Mouse (Mus musculus): ENCODE data around the gene Hsf2bp. TPM values are rescaled to one million over a fixed set of nuclear protein-coding genes. Genes with fewer than 3 reads are reported as not detected.
A peak's percentile ranks its signal among the peaks of the same experiment; 100 is the strongest.

The Hsf2bp gene
- polyA plus RNA-seq, 1 experiment: 0.30 TPM

DNA sequence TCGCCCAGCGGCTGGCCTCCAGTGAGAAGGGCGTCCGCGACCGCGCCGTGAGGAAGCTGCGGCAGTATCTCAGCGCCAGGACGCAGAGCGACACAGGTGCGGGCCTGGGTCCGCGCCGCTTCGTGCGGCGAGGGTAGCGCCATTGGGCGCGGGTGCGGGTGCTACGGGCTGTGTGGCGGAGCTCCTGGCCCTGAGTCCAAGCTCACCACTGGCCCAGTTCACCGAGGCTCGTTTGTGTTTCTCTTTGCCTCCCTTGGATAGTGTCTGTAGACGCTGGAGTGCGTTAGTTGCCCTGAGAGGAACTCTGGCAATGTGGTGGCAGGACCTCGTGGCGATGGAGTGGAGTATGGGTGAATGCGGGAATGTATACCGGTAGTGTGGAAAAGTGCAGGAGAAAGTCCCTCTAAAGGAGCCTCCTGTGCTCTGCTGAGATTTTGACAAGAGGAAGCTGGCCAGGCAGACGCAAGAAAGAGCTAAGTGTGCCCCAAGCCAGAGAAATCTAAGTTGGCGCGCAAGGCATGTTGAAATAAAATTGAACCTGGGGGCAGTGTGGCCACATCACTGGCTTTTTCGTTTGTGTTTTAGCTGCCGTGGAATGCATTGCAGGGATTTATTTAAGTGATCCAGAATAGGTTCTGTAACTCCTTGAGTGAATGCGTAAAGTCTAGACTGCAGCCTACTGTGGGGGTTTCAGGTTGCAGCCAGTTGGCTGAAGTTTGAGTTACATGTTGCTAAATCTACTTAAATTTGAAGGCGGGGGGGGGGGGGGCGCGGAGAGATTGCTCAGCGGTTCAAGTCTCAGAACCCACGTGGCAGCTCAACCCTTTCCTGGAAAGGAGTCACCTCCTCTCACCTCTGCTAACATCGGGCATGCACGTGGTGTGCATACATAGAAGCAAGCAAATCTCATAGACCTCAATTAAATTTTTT, 625 bp upstream of the Hsf2bp start:
- DNase-seq (ENCODE audit: extremely low spot score in 1 of 2, low spot score in 1 of 2): no peak

DNA sequence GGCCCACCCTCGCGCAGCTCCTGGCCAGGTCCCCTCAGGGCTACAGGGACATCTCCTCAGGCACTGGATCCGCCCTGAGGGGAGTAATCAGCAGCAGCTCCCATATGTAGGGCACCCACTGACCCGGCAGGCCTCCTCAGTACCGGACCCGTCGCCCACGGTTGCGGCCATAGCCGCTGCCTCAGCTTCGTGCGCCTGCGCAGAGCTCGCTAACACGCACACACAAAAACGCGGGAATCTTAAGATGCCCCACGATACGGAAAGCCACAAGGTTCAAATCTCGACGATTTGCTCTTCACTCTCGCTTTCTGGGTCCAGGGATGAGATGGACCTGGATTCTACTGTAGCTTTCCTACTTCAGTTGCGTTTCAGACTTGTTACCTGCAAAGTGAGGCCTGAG, 1.8 kb downstream of the Hsf2bp start:
- no peak for DNase-seq (ENCODE audit: extremely low spot score in 1 of 2, low spot score in 1 of 2)

DNA sequence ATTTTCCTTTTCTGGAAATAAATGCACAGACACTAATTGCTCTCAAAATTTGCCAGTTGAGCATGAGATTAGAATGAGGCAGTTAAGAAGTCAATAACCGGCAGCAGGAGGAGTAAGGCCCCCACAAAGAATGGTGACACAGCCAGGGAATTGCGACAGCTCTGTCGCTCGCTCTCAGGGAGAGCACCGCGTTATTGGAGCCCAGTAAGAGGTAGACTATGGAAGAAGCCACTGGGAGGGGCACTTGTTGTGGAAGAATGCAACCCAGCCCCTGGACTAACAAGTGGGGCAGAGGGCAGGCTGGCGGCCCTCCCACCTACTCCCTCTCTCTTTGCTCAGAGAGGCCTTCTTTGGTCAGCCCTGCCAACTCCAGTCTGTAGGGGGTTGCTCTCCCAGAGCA, 4.5 kb downstream of the Hsf2bp start:
- no peak for DNase-seq (ENCODE audit: extremely low spot score in 1 of 2, low spot score in 1 of 2)

DNA sequence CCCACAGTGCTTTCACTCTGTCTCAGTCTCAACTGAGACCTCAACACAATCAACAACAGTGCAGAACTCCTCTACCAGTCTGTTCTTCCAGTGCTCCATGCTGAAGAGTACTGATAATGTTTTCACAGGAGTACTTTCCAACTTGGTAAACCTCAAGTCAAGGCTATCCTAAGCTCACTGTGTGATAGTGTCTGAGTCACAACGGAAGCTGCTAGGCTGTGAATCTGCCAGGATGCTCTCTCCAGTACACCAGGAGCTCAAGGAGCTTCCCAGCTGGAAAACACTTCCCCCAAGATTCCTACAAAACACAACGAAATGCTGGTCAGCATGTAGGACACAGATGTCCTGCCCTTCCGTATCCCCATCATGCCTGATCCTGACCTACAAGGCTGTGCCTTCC, 7.8 kb downstream of the Hsf2bp start:
- no peak for DNase-seq (ENCODE audit: extremely low spot score in 1 of 2, low spot score in 1 of 2)

DNA sequence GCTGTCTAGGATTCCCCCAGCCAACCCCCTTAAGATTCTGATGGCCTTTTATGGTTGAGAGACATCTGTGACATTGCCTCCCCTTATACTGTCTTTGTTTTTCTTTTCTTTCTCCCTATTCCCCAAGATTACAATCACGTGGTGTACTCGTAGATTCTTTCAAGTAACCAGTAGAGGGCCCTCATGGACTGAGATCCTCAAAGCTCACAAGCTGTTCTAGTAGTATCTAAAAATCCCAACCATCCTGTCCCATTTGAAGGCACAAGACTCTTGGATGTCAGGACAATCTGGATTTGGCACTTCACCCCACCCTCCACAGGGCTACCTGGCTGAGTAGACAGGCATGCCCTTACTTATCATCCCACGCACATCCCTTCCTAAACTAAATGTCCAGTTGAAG, 8.5 kb downstream of the Hsf2bp start:
- DNase-seq (ENCODE audit: extremely low spot score in 1 of 2, low spot score in 1 of 2): peak in 1 of 2 experiments; percentile 70

DNA sequence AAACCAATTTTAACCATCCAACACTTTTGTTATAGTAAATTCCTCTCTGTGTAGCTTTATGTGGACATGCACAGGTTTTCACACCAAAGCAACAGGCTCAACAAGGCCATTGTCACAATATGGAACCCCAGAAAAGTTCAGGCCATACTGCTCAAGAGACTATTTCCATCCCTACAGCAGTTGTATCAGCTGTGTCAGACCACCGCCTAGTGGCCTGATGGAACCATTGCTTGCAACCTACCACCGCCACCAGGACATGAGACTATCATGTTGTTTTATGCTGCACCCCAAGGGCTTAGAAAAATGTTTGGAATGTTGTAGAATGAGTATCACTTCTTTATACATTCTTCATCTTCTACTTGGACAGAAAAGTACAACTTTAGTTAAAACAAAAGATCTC, 10.8 kb downstream of the Hsf2bp start:
- DNase-seq (ENCODE audit: extremely low spot score in 1 of 2, low spot score in 1 of 2): peak in 1 of 2 experiments; percentile 83

DNA sequence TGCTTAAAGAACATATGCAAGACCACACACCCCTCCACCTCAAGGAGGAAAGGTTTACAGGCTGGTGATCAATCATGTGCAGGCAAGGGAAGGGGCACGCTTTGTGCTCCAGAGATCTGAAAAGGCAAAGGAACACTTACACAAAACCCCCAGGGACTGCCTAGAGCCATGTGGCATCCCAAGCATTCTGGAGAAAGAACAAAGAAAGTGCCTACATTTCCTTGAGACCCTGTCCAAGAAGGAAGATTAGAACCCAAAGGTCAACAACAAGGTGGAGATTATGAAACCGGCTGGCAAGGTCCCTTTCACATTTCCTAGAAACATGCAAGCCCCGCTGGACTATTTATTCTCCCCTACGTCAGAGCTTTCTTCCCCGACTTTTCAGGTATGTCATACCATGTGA, 11.5 kb downstream of the Hsf2bp start:
- no peak for DNase-seq (ENCODE audit: extremely low spot score in 1 of 2, low spot score in 1 of 2)

DNA sequence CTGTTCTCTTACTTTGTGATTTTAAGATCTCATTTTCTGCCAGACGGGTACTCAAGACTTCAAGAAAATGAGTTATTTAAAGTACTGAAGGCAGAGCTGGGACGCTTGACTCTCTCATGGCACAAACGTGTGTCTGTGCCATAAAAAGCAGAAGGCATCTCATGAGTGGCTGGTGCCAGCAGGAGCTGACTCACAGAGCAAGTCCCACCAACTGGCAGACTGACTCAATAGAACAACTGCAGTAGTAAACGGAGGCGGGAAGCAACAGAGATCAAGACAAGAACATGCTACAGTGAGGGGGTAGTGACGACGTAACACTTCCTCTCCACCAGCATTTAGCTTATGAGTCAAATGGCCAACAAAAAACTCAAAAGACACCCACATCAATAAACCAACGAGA, 13.1 kb downstream of the Hsf2bp start:
- peak; percentile 91 for DNase-seq (ENCODE audit: extremely low spot score in 1 of 2, low spot score in 1 of 2)

DNA sequence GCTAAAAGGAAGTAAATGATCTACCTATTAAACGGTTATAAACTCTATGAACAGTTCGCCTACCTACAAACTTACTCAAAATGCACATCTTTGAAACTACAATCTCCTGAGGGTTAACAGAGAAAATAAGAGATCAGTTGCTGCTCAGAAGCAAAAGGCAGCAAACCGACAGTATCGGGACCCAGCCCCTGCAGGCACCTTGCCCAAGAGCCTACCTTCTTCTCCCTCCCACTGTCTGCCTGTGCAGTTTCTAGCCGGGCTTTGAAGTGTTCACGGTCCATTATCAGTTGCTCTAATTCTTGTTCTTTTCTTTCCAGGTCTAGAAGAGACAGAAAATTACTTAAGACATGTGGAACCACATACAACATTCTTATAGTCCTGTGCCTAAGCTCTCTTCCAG, 13.6 kb downstream of the Hsf2bp start:
- DNase-seq (ENCODE audit: extremely low spot score in 1 of 2, low spot score in 1 of 2): no peak

DNA sequence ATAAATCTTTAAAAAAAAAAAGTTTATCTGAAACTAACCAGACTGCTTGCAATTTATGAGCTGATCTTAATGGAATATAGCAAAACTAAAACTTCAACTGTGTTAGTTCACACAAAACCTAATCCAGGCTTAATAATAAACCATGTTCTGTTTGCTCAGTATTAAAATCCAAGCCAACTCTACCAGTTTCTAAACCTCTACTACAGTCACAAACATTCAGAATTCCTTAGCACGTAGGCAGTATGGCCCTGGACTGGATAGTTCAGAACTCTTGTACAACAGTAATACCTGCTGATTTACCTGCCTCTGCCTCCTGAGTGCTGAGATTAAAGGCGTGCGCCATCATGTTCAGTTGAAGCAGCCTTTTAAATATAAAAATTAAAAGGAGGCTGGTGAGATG, 14.2 kb downstream of the Hsf2bp start:
- DNase-seq (ENCODE audit: extremely low spot score in 1 of 2, low spot score in 1 of 2): no peak

DNA sequence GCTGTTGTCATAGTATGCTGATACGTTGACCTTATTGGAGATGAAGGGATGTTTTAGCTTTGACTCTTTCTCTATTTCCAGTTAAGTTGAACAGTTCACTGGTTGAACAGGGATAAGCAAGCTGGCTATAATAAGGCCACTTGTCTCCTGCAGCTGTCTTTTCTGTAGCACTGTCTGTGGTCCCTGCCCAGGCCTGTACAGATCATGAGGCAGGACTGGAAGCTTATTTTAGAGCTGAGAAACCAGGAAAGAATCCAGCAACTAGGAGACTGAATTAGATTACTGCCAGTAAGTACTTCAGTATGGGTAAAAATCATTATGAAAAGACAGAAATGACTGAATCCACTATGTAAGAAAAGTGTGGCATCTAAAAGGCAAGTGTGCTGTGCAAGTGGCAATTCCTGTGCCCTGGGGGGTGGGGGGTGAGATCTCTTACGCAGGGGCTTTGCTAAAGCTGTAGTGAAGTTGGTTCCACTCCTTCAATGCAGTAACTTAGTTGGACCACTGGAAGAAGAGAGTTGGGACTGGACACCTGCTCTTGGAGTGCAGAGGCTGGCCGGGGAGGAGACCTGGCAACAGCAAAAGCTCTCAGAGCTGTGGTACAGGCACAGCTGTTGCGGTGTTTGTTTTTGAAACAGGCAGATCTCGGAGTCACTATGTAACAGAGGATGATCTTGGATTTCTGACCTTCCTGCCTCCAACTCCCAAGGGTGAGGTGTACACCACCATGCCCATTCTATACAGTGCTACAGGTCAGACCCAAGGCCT, 17.8 kb downstream of the Hsf2bp start:
- peak in 1 of 2 experiments; percentile 35 for DNase-seq (ENCODE audit: extremely low spot score in 1 of 2, low spot score in 1 of 2)

DNA sequence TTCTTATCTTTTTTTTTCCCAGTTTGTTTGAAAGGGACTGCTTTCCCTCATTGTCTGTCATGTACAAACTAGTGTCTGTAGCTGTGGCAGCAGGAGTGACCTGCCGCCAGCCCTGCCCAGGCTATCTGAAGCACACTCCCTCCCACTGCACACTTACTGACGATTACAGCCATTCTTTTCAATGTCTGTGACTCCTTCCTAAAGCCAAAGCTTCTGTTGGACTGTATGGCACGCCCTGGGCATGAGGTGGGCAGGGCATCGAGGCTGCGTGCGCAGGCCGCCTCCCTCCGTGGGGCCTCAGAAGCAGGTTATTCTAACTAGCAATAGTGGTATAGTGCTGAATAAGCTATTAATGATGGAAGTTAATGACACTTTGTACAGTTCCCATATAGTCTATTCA, 19.7 kb downstream of the Hsf2bp start:
- DNase-seq (ENCODE audit: extremely low spot score in 1 of 2, low spot score in 1 of 2): no peak

DNA sequence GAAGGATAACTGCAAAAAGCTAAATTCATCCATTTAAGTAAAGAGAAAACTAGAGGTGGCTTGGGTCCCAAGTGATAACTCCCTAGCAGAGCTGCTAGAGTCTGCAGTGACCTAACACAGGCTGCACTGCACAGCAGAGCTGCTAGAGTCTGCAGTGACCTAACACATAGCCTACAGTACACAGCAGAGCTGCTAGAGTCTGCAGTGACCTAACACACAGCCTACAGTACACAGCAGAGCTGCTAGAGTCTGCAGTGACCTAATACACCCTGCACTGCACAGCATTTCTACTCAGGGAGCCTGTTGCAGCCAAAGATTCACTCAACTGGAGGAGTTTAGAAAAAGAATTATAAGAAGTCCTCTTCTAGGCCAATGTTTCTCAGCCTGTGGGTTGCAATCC, 22.5 kb downstream of the Hsf2bp start:
- no peak for DNase-seq (ENCODE audit: extremely low spot score in 1 of 2, low spot score in 1 of 2)

DNA sequence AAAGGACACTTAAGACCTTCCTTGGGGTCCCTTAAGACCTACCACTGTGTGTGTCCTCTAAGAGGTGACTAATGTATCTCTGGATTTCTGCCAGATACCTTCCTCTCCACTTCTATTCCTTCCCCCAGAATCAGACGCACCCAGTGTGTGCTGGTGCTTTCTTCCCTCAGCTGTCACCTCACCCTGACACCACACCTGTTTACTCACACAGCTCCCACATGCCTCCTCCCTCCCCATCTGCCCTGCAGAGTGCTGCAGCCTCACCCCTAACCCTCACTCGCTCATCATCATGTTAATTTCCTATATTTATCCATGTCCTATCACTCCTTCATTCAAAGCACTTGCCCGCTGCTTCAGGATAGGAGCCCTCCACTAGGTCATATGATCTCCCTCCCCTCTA, 23.9 kb downstream of the Hsf2bp start:
- no peak for DNase-seq (ENCODE audit: extremely low spot score in 1 of 2, low spot score in 1 of 2)

DNA sequence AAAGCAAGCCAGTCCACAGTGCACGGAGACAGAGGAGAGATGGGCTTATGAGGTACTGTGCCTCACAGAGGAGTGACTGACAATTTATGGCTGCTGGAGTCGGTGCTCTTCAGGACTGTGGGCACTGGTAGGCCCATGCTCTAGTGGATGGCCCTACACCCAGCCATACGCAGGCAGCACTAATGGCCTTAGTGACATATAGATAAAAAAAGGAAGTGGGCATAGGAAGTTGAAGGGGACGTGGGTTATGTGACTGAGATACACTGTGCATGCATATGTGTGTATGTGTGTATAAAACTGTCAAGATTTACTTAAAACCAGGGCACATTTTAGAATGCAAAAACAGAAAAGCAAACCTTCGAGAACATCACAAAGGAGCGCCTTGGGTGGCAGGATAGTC, 24.5 kb downstream of the Hsf2bp start:
- no peak for DNase-seq (ENCODE audit: extremely low spot score in 1 of 2, low spot score in 1 of 2)

DNA sequence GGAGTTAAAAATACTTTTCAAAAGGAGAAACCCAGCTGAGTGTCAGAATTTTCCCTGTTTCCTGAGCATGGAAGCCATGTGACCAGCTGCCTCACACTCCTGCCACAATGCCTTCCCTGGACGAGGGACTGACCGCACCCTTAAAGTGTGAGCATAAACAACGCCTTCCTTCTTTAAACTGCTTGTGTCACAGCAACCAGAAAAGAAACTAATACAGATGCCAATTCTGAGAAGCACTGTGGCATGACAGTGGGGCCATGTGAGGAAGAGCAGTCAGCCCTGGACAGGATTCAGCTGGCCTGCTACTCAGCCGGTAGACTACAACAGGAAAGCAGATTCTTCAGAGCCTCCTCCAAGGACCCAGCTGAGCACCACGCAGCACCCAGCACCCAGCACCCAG, 29.3 kb downstream of the Hsf2bp start:
- DNase-seq (ENCODE audit: extremely low spot score in 1 of 2, low spot score in 1 of 2): no peak

DNA sequence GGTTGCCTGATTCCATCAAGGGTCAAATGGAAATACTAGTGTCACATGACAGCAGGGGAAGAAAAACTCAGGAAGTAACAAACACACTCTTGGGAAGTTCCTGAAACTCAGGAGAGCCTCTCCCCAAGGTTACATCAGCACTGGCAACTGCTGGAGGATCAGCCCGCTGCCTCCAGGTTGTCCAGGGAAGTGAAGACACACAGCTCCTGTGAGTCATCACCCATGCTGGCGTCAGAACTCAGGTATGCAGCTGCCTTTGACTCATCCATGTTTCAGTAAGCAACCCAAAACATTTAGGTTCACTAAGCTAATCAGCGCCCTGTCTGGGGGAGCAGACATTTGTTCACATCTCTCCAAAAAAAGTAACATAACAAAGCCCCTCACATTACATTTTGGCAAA, 32.9 kb downstream of the Hsf2bp start:
- DNase-seq (ENCODE audit: extremely low spot score in 1 of 2, low spot score in 1 of 2): no peak

DNA sequence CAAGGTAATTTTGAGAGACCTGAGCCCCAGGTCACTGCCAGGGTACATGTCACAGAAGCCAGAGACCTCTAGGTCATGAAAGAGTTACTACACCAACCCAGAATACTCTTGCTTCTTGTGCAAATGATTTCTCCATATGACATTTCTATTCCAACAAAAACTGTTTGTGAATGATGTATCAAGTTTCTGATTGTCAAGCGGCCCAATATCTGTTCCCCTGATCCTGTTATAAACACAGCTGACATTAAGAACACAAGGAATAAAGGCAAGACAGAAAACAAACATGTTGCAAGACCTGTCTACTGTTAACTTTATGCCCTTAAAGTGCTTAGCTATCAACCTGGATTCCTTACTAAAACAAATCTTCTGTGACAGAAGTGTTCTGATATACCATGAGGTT, 37.8 kb downstream of the Hsf2bp start:
- no peak for DNase-seq (ENCODE audit: extremely low spot score in 1 of 2, low spot score in 1 of 2)

DNA sequence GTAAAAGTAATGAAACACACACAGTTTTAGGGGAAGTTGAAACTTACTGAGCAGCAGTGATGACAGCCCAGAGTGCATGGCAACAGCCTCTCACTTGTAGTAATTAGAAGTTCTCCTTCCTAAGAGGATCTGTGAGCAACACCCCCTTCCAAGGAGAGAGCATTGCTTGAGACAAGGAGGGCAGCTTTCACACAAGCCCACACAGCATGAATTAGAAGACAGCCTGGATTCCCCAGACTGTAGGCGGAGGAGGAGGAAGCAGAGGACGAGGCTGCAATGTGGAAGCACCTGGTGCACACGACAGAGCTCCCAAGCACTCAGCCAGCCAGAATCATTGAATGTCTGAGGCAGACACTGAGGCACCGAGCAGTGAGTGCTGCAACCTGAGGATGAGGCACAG, 39.8 kb downstream of the Hsf2bp start:
- peak in 1 of 2 experiments; percentile 60 for DNase-seq (ENCODE audit: extremely low spot score in 1 of 2, low spot score in 1 of 2)

DNA sequence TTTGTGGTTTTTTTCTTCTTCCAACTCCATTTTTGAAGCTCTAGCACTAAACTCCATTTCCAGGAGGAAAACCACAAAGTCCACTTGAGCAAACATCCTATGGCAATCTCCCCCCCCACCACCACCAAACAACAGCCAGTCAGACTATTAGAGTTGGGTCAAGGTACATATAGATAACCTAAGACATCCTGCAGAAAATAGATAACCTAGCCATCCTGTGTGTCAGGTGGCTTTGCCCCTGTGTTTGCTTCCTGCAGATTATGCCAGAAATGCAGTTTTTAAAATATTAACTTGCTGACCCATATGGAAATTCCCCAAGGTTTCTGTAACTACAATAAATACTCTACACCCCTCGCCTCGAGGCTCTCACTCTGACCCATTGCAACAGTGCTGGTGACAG, 40.4 kb downstream of the Hsf2bp start:
- no peak for DNase-seq (ENCODE audit: extremely low spot score in 1 of 2, low spot score in 1 of 2)

DNA sequence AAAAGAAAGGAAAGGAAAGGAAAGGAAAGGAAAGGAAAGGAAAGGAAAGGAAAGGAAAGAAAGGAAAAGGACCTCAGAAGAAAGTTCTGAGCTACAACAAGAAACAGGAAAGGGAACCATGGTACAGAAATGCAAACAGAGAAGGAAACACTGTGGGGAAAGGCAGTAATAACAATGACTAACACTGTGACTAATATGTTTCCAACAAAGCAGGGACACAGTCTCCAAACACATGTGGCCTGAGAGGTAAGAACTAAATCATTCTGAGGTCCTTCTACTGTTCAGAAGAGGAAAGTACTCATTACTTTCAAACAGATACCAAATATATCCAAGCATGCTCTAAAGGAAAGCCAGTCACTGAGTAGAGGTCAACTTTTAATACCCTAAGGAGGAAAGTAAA, 42.0 kb downstream of the Hsf2bp start:
- no peak for DNase-seq (ENCODE audit: extremely low spot score in 1 of 2, low spot score in 1 of 2)

DNA sequence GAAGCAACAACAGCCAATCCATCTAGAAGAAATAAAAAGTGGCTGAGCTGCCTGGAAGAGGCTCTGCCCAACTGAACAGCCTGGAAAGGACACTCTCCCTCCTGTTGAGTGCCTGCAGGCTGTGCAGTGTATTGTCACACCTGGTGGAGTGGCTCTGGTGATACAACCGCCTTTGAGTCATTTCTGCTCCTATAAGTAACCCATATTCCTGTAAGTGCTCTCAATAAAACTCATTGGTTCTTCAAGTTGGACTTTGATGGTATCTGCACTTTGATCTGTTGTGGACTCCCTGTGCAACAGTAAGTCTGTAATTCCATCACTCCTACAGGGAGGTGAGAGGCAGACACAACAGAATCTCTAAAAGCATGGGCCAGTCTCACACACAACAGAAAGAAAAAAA, 42.8 kb downstream of the Hsf2bp start:
- DNase-seq (ENCODE audit: extremely low spot score in 1 of 2, low spot score in 1 of 2): no peak
